Mouse (Mus musculus): Measurements from ENCODE around the gene Rab28.
"Not testable (repeated sequence)": the region's sequence is repeated elsewhere in the genome, so short reads cannot be mapped to it uniquely, and the experiment has no call there.

Gene Rab28

GRCm38 (mm10) chr5:41708051-41708630 lies at the start of gene Rab28:
TSS of gene Rab28 (minus strand) at chr5:41708157.
- DNase-seq, result peak; percentile 96

- DNase-seq, result no peak
These were observed 49.4 kb upstream of the Rab28 start for GRCm38 (mm10) chr5:41757338-41757737.

- DNase-seq, result no peak
These were observed 48.4 kb upstream of the Rab28 start for GRCm38 (mm10) chr5:41756396-41756795.

- no peak for DNase-seq
These were observed 47.5 kb upstream of the Rab28 start for GRCm38 (mm10) chr5:41755373-41755960.

GRCm38 (mm10) chr5:41754836-41755235 lies 46.9 kb upstream of the Rab28 start:
- DNase-seq, result no peak

GRCm38 (mm10) chr5:41754226-41754775 lies 46.3 kb upstream of the Rab28 start:
- no peak for DNase-seq

- no peak for DNase-seq
These were observed 44.8 kb upstream of the Rab28 start for GRCm38 (mm10) chr5:41752721-41753120.

GRCm38 (mm10) chr5:41744898-41745780 lies 37.2 kb upstream of the Rab28 start:
- DNase-seq, result no peak

GRCm38 (mm10) chr5:41744234-41744633 lies 36.3 kb upstream of the Rab28 start:
- DNase-seq, result no peak

- DNase-seq, result no peak
These were observed 30.9 kb upstream of the Rab28 start for GRCm38 (mm10) chr5:41738817-41739216.

- no peak for DNase-seq
These were observed 29.1 kb upstream of the Rab28 start for GRCm38 (mm10) chr5:41737039-41737438.

- no peak for DNase-seq
These were observed 19.1 kb upstream of the Rab28 start for GRCm38 (mm10) chr5:41727017-41727416.

GRCm38 (mm10) chr5:41725573-41725972 lies 17.6 kb upstream of the Rab28 start:
- DNase-seq, result no peak

- peak; percentile 62 for DNase-seq
These were observed 592 bp downstream of the Rab28 start for GRCm38 (mm10) chr5:41707115-41708015.

GRCm38 (mm10) chr5:41706777-41707114 lies 1.2 kb downstream of the Rab28 start:
- DNase-seq, result no peak

- not testable (repeated sequence) for DNase-seq
These were observed 6.9 kb downstream of the Rab28 start for GRCm38 (mm10) chr5:41701085-41701484.

- DNase-seq, result no peak
These were observed 10.0 kb downstream of the Rab28 start for GRCm38 (mm10) chr5:41697958-41698357.

- no peak for DNase-seq
These were observed 22.9 kb downstream of the Rab28 start for GRCm38 (mm10) chr5:41685016-41685415.

- DNase-seq, result no peak
These were observed 24.0 kb downstream of the Rab28 start for GRCm38 (mm10) chr5:41683976-41684375.

- DNase-seq, result no peak
These were observed 41.9 kb downstream of the Rab28 start for GRCm38 (mm10) chr5:41666012-41666411.

- DNase-seq, result no peak
These were observed 71.2 kb downstream of the Rab28 start for GRCm38 (mm10) chr5:41636793-41637192.

All from lung, postnatal 14 days (tissue).